Mouse (Mus musculus): ENCODE data around the gene Mtx1. TPM values are rescaled to one million over a fixed set of nuclear protein-coding genes. Genes with fewer than 3 reads are reported as not detected.

Gene Mtx1
- total RNA-seq, 1 experiment from 2014 or later: 152 TPM

DNA sequence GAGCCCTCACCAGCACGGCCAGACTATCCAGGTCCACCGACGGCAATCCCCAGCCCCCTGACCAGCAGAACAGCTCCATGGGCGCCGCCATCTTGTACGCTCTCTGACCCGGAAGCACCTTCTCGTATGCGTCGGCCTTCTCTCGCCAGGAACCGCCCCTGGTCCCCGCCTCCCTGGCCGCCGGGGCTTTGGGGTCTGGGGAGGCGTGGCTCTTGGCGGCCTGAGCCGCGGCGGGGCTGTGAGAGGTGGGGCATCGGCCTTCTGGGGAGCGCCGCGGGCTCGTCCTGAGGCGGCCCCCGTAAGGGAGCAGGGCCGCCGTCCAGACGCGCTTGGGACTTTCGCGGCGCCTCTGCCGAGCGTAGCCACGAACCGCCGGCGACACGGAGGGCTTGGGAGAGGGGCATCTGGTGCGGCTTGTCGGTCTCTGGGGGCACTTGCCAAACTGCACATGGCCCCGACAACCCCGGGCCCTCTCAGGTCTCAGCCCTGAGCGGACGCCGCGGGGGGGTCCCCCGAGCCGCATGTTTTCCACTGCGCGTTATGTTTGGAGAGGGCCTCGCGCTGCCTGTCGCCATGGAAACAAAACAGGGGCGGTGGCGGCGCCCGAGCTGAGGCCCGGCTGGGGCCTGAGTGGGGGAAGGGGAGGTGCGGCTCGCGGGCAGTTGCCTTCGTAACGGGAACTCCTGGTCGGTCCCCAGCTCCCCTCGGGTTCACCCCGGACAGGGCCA is 12.9 kb downstream of the Mtx1 start:
- peak; percentile 95 for DNase-seq

DNA sequence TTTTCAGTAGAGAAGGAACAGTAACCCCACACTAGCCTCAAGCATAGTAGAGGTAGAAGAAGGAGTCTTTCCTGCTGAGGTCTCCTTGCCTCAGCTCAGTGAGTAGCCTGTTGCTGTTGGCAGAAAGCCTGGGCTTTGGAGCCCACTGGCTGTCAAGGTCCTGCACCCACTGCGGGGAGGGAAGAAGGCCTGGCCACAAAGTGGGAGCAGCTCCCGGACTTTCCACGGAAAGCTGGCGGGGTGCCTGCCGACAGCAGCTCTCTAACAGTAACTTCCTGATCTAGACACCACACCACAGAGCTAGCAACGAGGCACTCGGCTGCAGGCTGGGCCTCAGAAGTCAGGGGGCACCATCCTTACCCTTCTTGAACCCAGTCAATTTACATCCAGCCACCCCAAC is 16.2 kb downstream of the Mtx1 start:
- DNase-seq: peak; percentile 54

DNA sequence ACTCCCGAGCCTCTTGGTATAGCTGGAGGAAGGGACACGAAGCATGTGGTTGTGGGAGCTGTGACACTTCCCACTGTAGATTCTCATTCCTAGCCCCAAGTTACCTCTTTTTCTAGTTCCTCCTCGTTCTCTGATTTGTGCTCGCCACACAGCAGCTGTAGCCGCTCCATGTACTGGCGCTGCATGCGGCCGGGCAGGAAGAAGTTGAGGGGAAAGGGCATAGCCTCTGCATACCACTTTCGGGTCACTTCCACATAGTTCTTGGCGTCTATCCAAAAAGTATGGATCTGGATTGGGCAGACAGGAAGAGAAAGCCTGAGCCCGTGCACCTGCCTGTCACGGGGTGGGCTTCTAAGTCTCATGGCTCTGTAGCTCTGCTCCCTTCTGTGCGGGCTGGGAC is 16.7 kb downstream of the Mtx1 start:
- DNase-seq: no peak

GRCm38 (mm10) chr3:89209731-89210130 is 17.2 kb downstream of the Mtx1 start:
- no peak for DNase-seq

DNA sequence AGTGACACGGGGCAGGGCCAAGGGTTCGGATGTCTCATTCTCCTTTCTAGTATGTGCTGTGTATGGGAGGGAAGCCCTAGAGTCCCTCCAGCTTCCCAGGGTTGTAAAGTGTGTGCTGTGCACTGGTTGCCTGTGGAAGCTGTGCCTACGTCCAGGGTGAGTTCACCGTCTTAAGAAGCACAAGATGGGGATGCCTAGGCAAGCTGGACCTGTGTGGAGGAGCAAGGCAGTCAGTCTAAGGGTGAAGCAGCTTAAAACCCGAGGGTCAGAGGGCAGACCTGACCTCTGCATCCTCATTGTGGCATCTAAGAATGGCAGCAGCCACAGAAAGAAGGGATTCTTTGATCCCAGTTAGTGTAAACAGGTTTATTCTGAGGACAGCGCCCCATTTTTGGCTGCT is 18.2 kb downstream of the Mtx1 start:
- DNase-seq: no peak

- no peak for DNase-seq
Observed at GRCm38 (mm10) chr3:89208075-89208657, 18.7 kb downstream of the Mtx1 start.

GRCm38 (mm10) chr3:89206695-89207094 is 20.2 kb downstream of the Mtx1 start:
- no peak for DNase-seq

DNA sequence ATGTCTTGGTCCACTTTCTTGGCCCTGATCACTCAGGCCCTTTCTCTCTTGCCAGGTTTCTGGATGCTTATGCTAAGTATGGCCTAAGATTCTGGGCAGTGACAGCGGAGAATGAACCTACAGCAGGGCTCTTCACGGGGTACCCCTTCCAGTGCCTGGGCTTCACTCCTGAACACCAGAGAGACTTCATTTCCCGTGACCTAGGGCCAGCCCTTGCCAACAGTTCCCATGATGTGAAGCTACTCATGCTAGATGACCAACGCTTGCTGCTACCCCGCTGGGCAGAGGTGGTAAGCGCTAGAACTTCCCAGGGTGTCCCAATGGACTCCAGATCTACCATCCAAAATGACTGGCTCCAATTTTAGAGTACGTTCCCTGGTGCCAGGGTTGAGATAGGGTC is 20.8 kb downstream of the Mtx1 start:
- no peak for DNase-seq

- no peak for DNase-seq
Observed at GRCm38 (mm10) chr3:89203142-89203514, 23.8 kb downstream of the Mtx1 start.

DNA sequence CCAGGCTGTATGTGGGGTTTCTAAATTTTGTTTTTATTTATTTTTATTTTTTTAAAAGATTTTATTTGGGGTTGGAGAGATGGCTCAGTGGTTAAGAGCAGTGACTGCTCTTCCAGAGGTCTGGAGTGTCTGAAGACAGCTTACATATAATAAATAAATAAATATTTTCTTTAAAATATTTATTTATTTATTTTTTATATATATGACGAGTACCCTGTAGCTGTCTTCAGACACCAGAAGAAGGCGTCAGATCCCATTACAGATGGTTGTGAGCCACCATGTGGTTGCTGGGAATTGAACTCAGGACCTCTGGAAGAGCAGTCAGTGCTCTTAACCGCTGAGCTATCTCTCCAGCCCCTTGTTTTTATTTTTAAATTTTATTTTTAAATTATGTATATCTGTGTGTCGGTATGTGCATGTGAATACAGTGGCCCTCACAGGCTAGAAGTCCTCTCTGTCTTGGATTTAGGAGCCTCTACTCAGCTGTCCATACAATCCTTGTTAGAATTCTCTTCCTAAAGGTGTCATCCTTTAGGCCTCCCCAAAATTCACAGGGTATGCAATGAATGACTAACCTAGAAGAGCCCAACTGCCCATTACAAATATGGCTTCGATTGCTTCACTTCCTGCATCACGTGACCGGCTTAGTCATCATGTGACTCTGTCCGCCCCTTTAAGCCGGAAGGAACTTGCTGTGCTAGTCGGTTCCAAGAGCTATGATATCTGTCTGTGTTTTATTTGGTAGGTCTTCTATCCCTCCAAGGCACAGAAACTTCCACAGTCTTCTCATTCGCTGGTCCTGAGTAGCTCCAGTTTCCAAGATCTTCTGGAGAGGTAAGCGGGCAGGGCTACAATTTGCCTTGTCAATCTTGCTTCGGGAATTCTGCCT is 24.4 kb downstream of the Mtx1 start, which contains the start of gene Gba:
Gene Gba (plus strand): TSS at position 676 of the 889 bp plus-strand sequence.
- peak; percentile 89 for DNase-seq

GRCm38 (mm10) chr3:89199839-89200238 is 27.0 kb downstream of the Mtx1 start:
- no peak for DNase-seq

- peak; percentile 95 for DNase-seq
Observed at GRCm38 (mm10) chr3:89195979-89196877, 30.7 kb downstream of the Mtx1 start.

GRCm38 (mm10) chr3:89193853-89194252 is 33.0 kb downstream of the Mtx1 start:
- DNase-seq: no peak

DNA sequence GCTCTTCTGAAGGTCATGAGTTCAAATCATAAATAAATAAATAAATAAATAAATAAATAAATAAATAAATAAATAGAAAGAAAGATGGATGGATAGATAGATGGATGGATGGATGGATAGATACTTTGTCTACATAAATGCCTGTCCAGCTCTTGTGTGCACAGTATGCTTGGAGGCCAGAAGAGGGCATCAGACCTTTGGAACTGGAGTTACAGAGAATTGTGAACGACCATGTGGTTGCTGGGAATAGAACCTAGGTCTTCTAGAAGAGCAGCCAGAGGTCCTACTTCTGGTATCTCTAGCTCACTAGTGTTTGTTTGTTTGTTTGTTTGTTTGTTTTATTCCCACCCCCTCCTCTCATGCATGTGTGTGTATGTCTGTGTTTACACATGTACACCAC is 33.5 kb downstream of the Mtx1 start:
- DNase-seq: no peak

GRCm38 (mm10) chr3:89190436-89190835 is 36.5 kb downstream of the Mtx1 start:
- no peak for DNase-seq

- DNase-seq: no peak
Observed at GRCm38 (mm10) chr3:89188478-89188875, 38.4 kb downstream of the Mtx1 start.

GRCm38 (mm10) chr3:89187690-89188477 is 39.0 kb downstream of the Mtx1 start:
- no peak for DNase-seq

- DNase-seq: no peak
Observed at GRCm38 (mm10) chr3:89187197-89187596, 39.7 kb downstream of the Mtx1 start.

DNA sequence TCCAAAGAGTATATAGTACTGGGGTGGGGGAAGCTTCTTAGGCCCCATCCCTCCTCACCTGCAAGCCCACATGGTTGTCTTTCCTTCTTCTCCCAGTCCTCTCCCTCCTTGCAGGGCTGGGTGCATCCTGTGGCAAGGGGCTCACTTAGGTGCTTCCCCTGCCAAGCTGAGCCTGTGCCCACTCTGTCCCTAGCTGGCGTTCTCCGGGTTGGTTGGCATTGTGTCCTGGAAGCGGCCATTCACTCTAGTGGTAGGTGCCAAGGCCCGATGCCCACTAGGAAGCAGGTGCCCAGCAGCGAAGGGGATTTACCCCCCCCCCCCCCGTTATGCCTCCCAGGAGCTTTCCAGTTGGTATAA is 43.0 kb downstream of the Mtx1 start:
- no peak for DNase-seq

GRCm38 (mm10) chr3:89183058-89183958 is 43.6 kb downstream of the Mtx1 start, which contains the start of gene Fam189b:
TSS of gene Fam189b (plus strand) at chr3:89183143.
- DNase-seq: peak; percentile 93
